Mouse (Mus musculus): ENCODE measurements around the gene Grk1. TPM values are rescaled to one million over a fixed set of nuclear protein-coding genes. Genes with fewer than 3 reads are reported as not detected.

The Grk1 gene
- polyA plus RNA-seq, 1 experiment from 2014 or later: not detected

GRCm38 (mm10) chr8:13461085-13461765, 56.3 kb downstream of the Grk1 start:
- Histone ChIP-seq H3K27ac (no peak overlapping the region), H3K4me2 (no peak overlapping the region), H3K4me1 (no peaks in the 10 kb centered on the region), H3K4me3 (no peak overlapping the region), H3K27me3 (replicated peaks) (no peaks in the 10 kb centered on the region), H3K9me3 (replicated peaks) (no peaks in the 10 kb centered on the region), H3K9ac (no peak overlapping the region), H3K36me3 (no peaks in the 10 kb centered on the region)
- WGBS (ENCODE audit: insufficient replicate concordance): 73% methylated on average over 17 of the region's 17 CpGs
- ATAC-seq: no peak

GRCm38 (mm10) chr8:13461843-13462242, 57.0 kb downstream of the Grk1 start:
- H3K4me2 ChIP-seq: no peak overlapping the region
- no peak for ATAC-seq
- WGBS (ENCODE audit: insufficient replicate concordance): 24% methylated on average over 4 of the region's 4 CpGs
- no peaks in the 10 kb centered on the region for H3K4me1 ChIP-seq
- H3K27me3 ChIP-seq (replicated peaks): no peaks in the 10 kb centered on the region
- no peaks in the 10 kb centered on the region for H3K36me3 ChIP-seq
- no peak overlapping the region for H3K27ac ChIP-seq
- no peak overlapping the region for H3K9ac ChIP-seq
- no peak overlapping the region for H3K4me3 ChIP-seq
- no peaks in the 10 kb centered on the region for H3K9me3 ChIP-seq (replicated peaks)

- ATAC-seq: no peak
- H3K27me3 ChIP-seq (replicated peaks): no peaks in the 10 kb centered on the region
- H3K9ac ChIP-seq: no peak overlapping the region
- no peaks in the 10 kb centered on the region for H3K4me1 ChIP-seq
- 59% methylated on average over 10 of the region's 10 CpGs for WGBS (ENCODE audit: insufficient replicate concordance)
- H3K4me3 ChIP-seq: no peak overlapping the region
- no peaks in the 10 kb centered on the region for H3K36me3 ChIP-seq
- no peaks in the 10 kb centered on the region for H3K9me3 ChIP-seq (replicated peaks)
- H3K27ac ChIP-seq: no peak overlapping the region
- H3K4me2 ChIP-seq: no peak overlapping the region
Measured at GRCm38 (mm10) chr8:13462392-13462791, 57.5 kb downstream of the Grk1 start.

- no peak overlapping the region for H3K4me3 ChIP-seq
- H3K4me1 ChIP-seq: no peaks in the 10 kb centered on the region
- no peak for ATAC-seq
- H3K9me3 ChIP-seq (replicated peaks): no peaks in the 10 kb centered on the region
- no peak overlapping the region for H3K27ac ChIP-seq
- WGBS (ENCODE audit: insufficient replicate concordance): 71% methylated on average over 7 of the region's 7 CpGs
- H3K9ac ChIP-seq: no peak overlapping the region
- no peak overlapping the region for H3K4me2 ChIP-seq
- no peaks in the 10 kb centered on the region for H3K36me3 ChIP-seq
- no peaks in the 10 kb centered on the region for H3K27me3 ChIP-seq (replicated peaks)
Measured at GRCm38 (mm10) chr8:13465324-13465723, 60.4 kb downstream of the Grk1 start.

GRCm38 (mm10) chr8:13466989-13467388, 62.1 kb downstream of the Grk1 start:
- no peaks in the 10 kb centered on the region for H3K9me3 ChIP-seq (replicated peaks)
- WGBS (ENCODE audit: insufficient replicate concordance): 58% methylated on average over 5 of the region's 5 CpGs
- no peak overlapping the region for H3K4me3 ChIP-seq
- no peak overlapping the region for H3K4me2 ChIP-seq
- no peak overlapping the region for H3K27ac ChIP-seq
- H3K4me1 ChIP-seq: no peaks in the 10 kb centered on the region
- no peaks in the 10 kb centered on the region for H3K36me3 ChIP-seq
- no peaks in the 10 kb centered on the region for H3K27me3 ChIP-seq (replicated peaks)
- no peak overlapping the region for H3K9ac ChIP-seq
- ATAC-seq: no peak

- ATAC-seq: no peak
- H3K27me3 ChIP-seq (replicated peaks): no peaks in the 10 kb centered on the region
- H3K4me1 ChIP-seq: no peaks in the 10 kb centered on the region
- no peaks in the 10 kb centered on the region for H3K36me3 ChIP-seq
- H3K9me3 ChIP-seq (replicated peaks): no peaks in the 10 kb centered on the region
- no peak overlapping the region for H3K27ac ChIP-seq
- H3K9ac ChIP-seq: no peak overlapping the region
- H3K4me3 ChIP-seq: no peak overlapping the region
- H3K4me2 ChIP-seq: no peak overlapping the region
- 73% methylated on average over 9 of the region's 9 CpGs for WGBS (ENCODE audit: insufficient replicate concordance)
Measured at GRCm38 (mm10) chr8:13468737-13469136, 63.9 kb downstream of the Grk1 start.

GRCm38 (mm10) chr8:13471484-13471883, 66.6 kb downstream of the Grk1 start:
- WGBS (ENCODE audit: insufficient replicate concordance): 78% methylated on average over 11 of the region's 11 CpGs
- no peak for ATAC-seq
- Histone ChIP-seq H3K27ac (no peak overlapping the region), H3K9me3 (replicated peaks) (no peaks in the 10 kb centered on the region), H3K4me1 (no peaks in the 10 kb centered on the region), H3K36me3 (no peaks in the 10 kb centered on the region), H3K9ac (no peak overlapping the region), H3K27me3 (replicated peaks) (no peaks in the 10 kb centered on the region), H3K4me3 (no peak overlapping the region), H3K4me2 (no peak overlapping the region)

Other genes with a start within 250 kb of the Grk1 start
- gene Lamp1, start 245.9 kb upstream of the Grk1 start, polyA plus RNA-seq (2016; fragmentation: Nextera tagmentation; extraction: Ambion mirVana): 199 and 203 TPM in 2 replicates
- gene Grtp1, start 204.5 kb upstream of the Grk1 start, polyA plus RNA-seq (2016; fragmentation: Nextera tagmentation; extraction: Ambion mirVana): 13.8 and 14.0 TPM in 2 replicates
- gene Adprhl1, start 150.9 kb upstream of the Grk1 start, polyA plus RNA-seq (2016; fragmentation: Nextera tagmentation; extraction: Ambion mirVana): not detected in 2 replicates
- 14.3 and 14.4 TPM in 2 replicates for gene Dcun1d2, start 117.0 kb upstream of the Grk1 start, polyA plus RNA-seq (2016; fragmentation: Nextera tagmentation; extraction: Ambion mirVana)
- 10.1 and 10.6 TPM in 2 replicates for gene Tmco3, start 116.9 kb upstream of the Grk1 start, polyA plus RNA-seq (2016; fragmentation: Nextera tagmentation; extraction: Ambion mirVana)
- gene Tfdp1, start 66.3 kb upstream of the Grk1 start, polyA plus RNA-seq (2016; fragmentation: Nextera tagmentation; extraction: Ambion mirVana): 172 and 174 TPM in 2 replicates
- gene Atp4b, start 8.3 kb upstream of the Grk1 start, polyA plus RNA-seq (2016; fragmentation: Nextera tagmentation; extraction: Ambion mirVana): not detected in 2 replicates
- not detected in 2 replicates for gene Tmem255b, start 30.1 kb downstream of the Grk1 start, polyA plus RNA-seq (2016; fragmentation: Nextera tagmentation; extraction: Ambion mirVana)
- gene Gas6, start 89.4 kb downstream of the Grk1 start, polyA plus RNA-seq (2016; fragmentation: Nextera tagmentation; extraction: Ambion mirVana): 4.5 and 4.6 TPM in 2 replicates
- not detected in 2 replicates for gene 1700029H14Rik, start 157.4 kb downstream of the Grk1 start, polyA plus RNA-seq (2016; fragmentation: Nextera tagmentation; extraction: Ambion mirVana)